Mouse (Mus musculus) lung, embryonic 14.5 days (tissue): Measurements from ENCODE around the gene Ier3. TPM values are rescaled to one million over a fixed set of nuclear protein-coding genes. Genes with fewer than 3 reads are reported as not detected.

ENCODE experiments used
- ATAC-seq: fragments of 200-750 bp; cut with Nextera tagmentation; 2 replicates; pipeline ENCODE4 v1.8.0; 2017; ENCODE audit warnings: mild to moderate bottlenecking, moderate TSS enrichment, moderate library complexity; ENCODE audit not compliant: insufficient read depth
- DNase-seq: peaks from one replicate; pipeline ENCODE4 v3.0.0-alpha.2; 2015
- H3K27ac ChIP-seq: fragments of 300-500 bp; sonication (generic); 2 replicates; pipeline ENCODE4 v1.5.1; 2014; ENCODE audit warnings: low read depth, mild to moderate bottlenecking, moderate library complexity
- H3K27me3 ChIP-seq: fragments of 300-500 bp; sonication (generic); 2 replicates; pipeline ENCODE4 v1.6.1; 2014; ENCODE audit warnings: low read length, control low read depth; ENCODE audit not compliant: insufficient read depth
- H3K36me3 ChIP-seq: fragments of 300-500 bp; sonication (generic); 2 replicates; pipeline ENCODE4 v1.6.1; 2014; ENCODE audit warnings: control low read depth; ENCODE audit not compliant: insufficient read depth
- H3K4me1 ChIP-seq: fragments of 300-500 bp; sonication (generic); 2 replicates; pipeline ENCODE4 v1.6.1; 2014; ENCODE audit warnings: antibody characterized with exemption, control low read depth; ENCODE audit not compliant: insufficient read depth
- H3K4me2 ChIP-seq: fragments of 300-500 bp; sonication (generic); 2 replicates; pipeline ENCODE4 v1.6.1; 2014; ENCODE audit warnings: mild to moderate bottlenecking
- H3K4me3 ChIP-seq: fragments of 300-500 bp; sonication (generic); 2 replicates; pipeline ENCODE4 v1.5.1; 2014; ENCODE audit warnings: low read depth, low read length
- H3K9ac ChIP-seq: fragments of 300-500 bp; sonication (generic); 2 replicates; pipeline ENCODE4 v1.6.1; 2014
- H3K9me3 ChIP-seq: fragments of 300-500 bp; sonication (generic); 2 replicates; pipeline ENCODE4 v1.6.1; 2016; ENCODE audit warnings: low read depth, low read length, control low read depth
- CTCF ChIP-seq: IDR thresholded peaks from 2 replicates; pipeline ENCODE4 v1.5.1; 2016; ENCODE audit warnings: antibody characterized with exemption, low read depth
- WGBS: fragments of 180-500 bp; shearing (Covaris S2); extraction: QIAGEN DNeasy Blood & Tissue Kit; methylation state at CpG from one replicate; pipeline ENCODE4 v1.1.7; 2014; 5-methylcytosine and 5-hydroxymethylcytosine counted together
- polyA plus RNA-seq: library from polyadenylated mRNA; unstranded; fragments of >200 nt; fragmentation: Nextera tagmentation; extraction: Ambion mirVana; gene quantifications from 2 replicates; pipeline ENCODE4 v1.2.1, GENCODE M21; 2014

The Ier3 gene
- polyA plus RNA-seq, 1 experiment from 2014 or later = 5.0 TPM

DNA sequence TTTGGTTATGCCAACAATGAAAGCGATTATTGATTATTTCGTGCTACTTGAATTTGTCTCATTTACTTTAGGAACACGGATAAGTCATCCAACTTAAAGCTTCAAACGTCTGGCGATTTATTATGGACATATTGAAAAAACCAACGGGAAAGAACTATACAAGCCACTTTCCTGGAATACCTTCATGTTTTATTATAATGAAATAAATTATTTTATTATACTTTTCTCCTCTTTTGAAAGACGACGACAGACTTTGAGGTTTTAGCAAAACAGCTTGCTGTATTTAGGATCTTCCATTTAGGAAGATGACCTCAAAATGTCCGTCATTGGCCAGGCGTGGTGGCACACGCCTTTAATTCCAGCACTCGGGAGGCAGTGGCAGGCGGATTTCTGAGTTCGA lies 19.1 kb downstream of the Ier3 start:
- H3K36me3 ChIP-seq = peaks cover 30% of the 10 kb centered on the region
- H3K9me3 ChIP-seq = no peaks in the 10 kb centered on the region
- H3K27me3 ChIP-seq = no peaks in the 10 kb centered on the region
- H3K4me2 ChIP-seq = peak overlapping the region; percentile 55
- no peak for TF ChIP-seq CTCF
- peak overlapping the region; percentile 83 for H3K27ac ChIP-seq
- peak overlapping the region; percentile 23 for H3K9ac ChIP-seq
- peak overlapping the region; percentile 68 for H3K4me3 ChIP-seq
- H3K4me1 ChIP-seq = peaks cover 4% of the 10 kb centered on the region
- ATAC-seq (no peak), DNase-seq (no peak)
- 47% methylated on average over 14 of the region's 14 CpGs for WGBS

DNA sequence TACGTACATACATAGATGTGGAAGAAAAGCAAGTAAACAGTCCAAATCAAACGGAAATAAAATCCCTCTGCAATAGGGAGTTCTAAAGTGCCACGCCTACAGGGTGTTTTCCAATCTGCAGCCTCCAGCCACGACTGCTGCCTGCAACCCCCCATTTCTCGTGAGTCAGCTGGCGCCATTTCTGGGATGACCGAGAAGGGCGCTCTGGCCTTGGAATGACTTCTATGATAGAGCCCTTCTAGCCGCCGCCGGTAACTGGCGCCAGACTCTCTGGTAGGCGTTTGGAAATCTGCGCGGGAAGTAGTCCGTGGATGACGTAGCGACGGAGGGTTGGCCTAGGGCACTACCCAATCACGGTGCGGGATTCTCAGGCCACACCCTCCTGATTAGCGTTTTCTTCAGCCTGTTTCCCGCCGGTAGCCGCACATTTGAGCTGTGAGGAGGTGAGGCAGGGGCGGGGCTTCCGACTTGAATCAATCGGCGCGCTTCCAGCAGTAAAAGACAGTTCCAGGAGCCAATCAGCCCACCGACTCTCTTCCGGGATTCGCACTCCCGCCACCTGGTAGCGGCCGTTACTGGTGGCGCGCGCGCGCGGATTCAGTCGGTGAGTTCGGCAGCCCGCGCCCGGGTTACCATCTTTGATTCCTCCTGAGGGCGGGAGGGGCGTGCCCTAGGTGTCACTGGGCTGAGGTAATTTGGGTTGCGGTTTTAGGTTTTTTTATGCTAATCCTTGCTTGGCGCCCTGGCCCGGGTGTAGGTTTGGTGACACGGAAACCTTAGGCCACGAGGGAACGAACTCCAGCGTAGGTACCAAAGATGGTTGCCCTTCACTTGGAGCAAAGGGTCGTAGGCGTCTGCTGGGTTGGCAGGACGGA lies 19.8 kb downstream of the Ier3 start, which contains the start of gene Mdc1:
Gene Mdc1 (plus strand): TSS at position 440 of the 875 bp plus-strand sequence.
- peaks cover 4% of the 10 kb centered on the region; the same call in 1 of the 2 replicates for H3K4me1 ChIP-seq
- peak; percentile 100 for DNase-seq
- peak; percentile 90 for ATAC-seq
- TF ChIP-seq CTCF = peak; percentile 46
- WGBS = under 1% methylated on average over 59 of the region's 59 CpGs
- no peaks in the 10 kb centered on the region for H3K9me3 ChIP-seq
- H3K27me3 ChIP-seq = no peaks in the 10 kb centered on the region
- peak within 1 kb of the TSS; percentile 87 for H3K4me2 ChIP-seq
- peak within 1 kb of the TSS; percentile 68 for H3K4me3 ChIP-seq
- H3K36me3 ChIP-seq = peaks cover 30% of the 10 kb centered on the region
- peak within 1 kb of the TSS; percentile 74 for H3K9ac ChIP-seq
- peak within 1 kb of the TSS; percentile 89 for H3K27ac ChIP-seq

DNA sequence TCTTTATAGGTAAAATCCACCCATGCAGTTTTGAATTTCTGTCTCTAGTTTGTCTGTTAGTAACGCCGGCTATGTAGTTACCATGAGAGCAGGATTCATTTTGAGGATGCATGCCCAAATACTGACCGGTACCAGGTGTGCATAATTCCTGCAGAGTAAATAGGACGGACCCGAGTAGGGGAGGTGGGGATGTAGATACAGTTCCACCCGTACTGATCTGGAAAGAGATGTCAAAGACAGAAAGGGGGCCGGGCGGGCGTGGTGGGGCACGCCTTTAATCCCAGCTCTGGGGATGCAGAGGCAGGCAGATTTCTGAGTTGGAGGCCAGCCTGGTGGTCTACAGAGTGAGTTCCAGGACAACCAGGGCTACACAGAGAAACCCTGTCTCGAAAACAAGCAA lies 20.5 kb downstream of the Ier3 start:
- ATAC-seq (no peak), DNase-seq (no peak)
- no peak for TF ChIP-seq CTCF
- WGBS = 11% methylated on average over 11 of the region's 11 CpGs
- H3K9me3 ChIP-seq = no peaks in the 10 kb centered on the region
- H3K27me3 ChIP-seq = no peaks in the 10 kb centered on the region
- peaks cover 4% of the 10 kb centered on the region; the same call in 1 of the 2 replicates for H3K4me1 ChIP-seq
- H3K9ac ChIP-seq = peak overlapping the region; percentile 74
- H3K4me3 ChIP-seq = peak overlapping the region; percentile 68
- peak overlapping the region; percentile 89 for H3K27ac ChIP-seq
- peak overlapping the region; percentile 87 for H3K4me2 ChIP-seq
- H3K36me3 ChIP-seq = peaks cover 29% of the 10 kb centered on the region

DNA sequence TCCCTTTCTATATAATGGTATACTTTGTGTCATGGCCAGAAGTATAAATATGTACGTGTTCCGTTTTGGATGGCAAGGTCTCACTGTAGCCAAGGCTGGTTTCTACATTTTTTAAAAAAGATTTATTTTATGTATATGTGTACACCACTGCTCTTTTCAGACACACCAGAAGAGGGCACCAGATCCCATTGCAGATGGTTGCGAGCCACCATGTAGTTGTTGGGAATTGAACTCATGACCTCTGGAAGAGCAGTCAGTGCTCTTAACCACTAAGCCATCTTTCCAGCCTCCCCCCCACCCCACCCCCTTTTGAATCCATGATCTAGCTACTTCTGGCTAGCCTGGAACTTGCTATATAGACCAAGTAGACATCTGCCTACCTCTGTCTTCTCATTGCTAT lies 22.0 kb downstream of the Ier3 start:
- WGBS = 94% methylated on average over 3 of the region's 3 CpGs
- Histone ChIP-seq H3K9ac (no peak overlapping the region), H3K4me3 (no peak overlapping the region), H3K27me3 (no peaks in the 10 kb centered on the region), H3K9me3 (no peaks in the 10 kb centered on the region), H3K4me2 (no peak overlapping the region), H3K27ac (no peak overlapping the region), H3K36me3 (peaks cover 43% of the 10 kb centered on the region), H3K4me1 (peaks cover 4% of the 10 kb centered on the region; the same call in 1 of the 2 replicates)
- DNase-seq = peak; percentile 13
- no peak; the same call in 1 of the 2 replicates for TF ChIP-seq CTCF
- no peak for ATAC-seq

DNA sequence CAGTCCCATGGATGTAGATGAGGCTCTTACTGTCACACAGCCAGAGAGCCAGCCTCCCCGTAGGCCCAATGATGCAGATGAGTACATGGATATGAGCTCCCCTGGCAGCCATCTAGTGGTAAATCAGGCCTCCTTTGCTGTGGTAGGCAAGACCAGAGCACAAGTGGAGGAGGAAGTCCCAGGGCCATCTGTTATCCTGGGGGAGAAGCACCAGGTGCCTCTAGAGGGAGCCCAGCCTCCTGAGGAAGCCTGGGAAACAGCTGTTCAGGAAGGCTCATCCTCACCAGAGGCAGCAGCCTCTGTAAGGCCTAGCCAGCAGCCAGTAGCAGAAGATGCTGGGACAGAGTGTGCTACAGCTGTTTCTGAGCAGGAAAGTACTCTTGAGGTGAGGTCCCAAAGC lies 26.6 kb downstream of the Ier3 start:
- ATAC-seq = peak; percentile 41; the same call in 1 of the 2 replicates
- no peaks in the 10 kb centered on the region for H3K9me3 ChIP-seq
- WGBS = 58% methylated on average over 1 of the region's 1 CpGs
- H3K4me1 ChIP-seq = peaks cover under 1% of the 10 kb centered on the region; the same call in 1 of the 2 replicates
- peaks cover 89% of the 10 kb centered on the region for H3K36me3 ChIP-seq
- TF ChIP-seq CTCF = peak; percentile 23; the same call in 1 of the 2 replicates
- no peak overlapping the region for H3K4me3 ChIP-seq
- H3K4me2 ChIP-seq = no peak overlapping the region
- no peak for DNase-seq
- H3K27me3 ChIP-seq = no peaks in the 10 kb centered on the region
- H3K27ac ChIP-seq = no peak overlapping the region
- no peak overlapping the region for H3K9ac ChIP-seq

DNA sequence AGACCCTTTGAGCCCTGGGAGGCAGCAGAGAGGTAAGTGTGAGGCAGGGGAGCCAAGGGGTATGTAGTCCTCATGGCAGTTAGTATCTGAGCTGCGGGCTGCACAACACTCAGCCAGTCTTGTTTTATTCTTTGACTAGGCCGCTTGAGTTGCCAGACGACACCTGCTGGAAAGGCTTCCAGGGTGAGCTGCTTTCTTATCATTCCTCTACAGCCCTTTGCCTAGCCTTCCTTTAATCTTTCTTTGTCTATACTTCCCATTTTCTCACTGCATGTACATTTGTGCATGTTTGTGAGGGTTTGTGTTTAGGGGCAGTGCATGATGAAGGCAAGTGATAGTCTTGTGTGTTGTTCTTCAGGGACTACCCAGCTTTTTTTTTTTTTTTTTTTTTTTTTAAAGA lies 29.5 kb downstream of the Ier3 start:
- Histone ChIP-seq H3K9ac (no peak overlapping the region), H3K4me1 (no peaks in the 10 kb centered on the region), H3K4me2 (no peak overlapping the region), H3K36me3 (peaks cover 91% of the 10 kb centered on the region), H3K9me3 (no peaks in the 10 kb centered on the region), H3K4me3 (no peak overlapping the region), H3K27me3 (no peaks in the 10 kb centered on the region), H3K27ac (no peak overlapping the region)
- no peak for TF ChIP-seq CTCF
- no peak for ATAC-seq
- DNase-seq = no peak
- WGBS = 84% methylated on average over 3 of the region's 3 CpGs

DNA sequence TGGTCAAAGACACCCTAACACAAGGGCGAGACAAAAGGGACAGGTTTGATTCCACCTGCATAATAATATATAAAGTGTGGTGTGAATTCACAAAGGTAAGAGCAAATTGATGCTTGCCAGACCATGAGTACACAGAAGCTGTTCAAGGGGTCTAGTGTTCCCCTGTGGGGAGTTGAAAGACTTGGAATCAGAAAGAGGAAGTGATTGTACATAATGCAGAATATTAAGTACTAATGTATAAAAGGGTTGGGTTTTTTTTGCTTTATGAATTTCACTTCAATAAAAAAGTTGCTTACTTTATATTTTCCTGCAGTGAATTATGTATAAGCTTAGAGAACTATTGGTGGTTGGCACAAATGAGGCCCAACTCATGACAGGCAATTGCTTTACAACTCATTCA lies 37.9 kb downstream of the Ier3 start:
- no peak for ATAC-seq
- no peak for DNase-seq
- Histone ChIP-seq H3K27me3 (no peaks in the 10 kb centered on the region), H3K27ac (no peak overlapping the region), H3K4me1 (0 out of 2 replicates have a peak, but pooled peaks cover 4% of the 10 kb centered on the region), H3K36me3 (peaks cover 44% of the 10 kb centered on the region), H3K9me3 (no peaks in the 10 kb centered on the region), H3K9ac (no peak overlapping the region), H3K4me3 (no peak overlapping the region), H3K4me2 (no peak overlapping the region)
- 88% methylated on average over 1 of the region's 1 CpGs for WGBS
- no peak for TF ChIP-seq CTCF
